Mouse (Mus musculus): ENCODE measurements around the gene Map3k9. TPM values are rescaled to one million over a fixed set of nuclear protein-coding genes. Genes with fewer than 3 reads are reported as not detected.

Map3k9 gene
- polyA plus RNA-seq, 1 experiment from 2014 or later, result 4.2 TPM

Other genes starting within 250 kb of the Map3k9 start
- gene Gm20498, start 248.3 kb downstream of the Map3k9 start, polyA plus RNA-seq (2015; fragmentation: Nextera tagmentation; extraction: Ambion mirVana), result 25.8 and 27.8 TPM in 2 replicates
- gene Synj2bp, start 248.3 kb downstream of the Map3k9 start, polyA plus RNA-seq (2015; fragmentation: Nextera tagmentation; extraction: Ambion mirVana), result 39.5 and 40.5 TPM in 2 replicates
- 0.38 and 0.59 TPM in 2 replicates for gene Adam21, start 212.7 kb downstream of the Map3k9 start, polyA plus RNA-seq (2015; fragmentation: Nextera tagmentation; extraction: Ambion mirVana)
- gene Med6, start 186.2 kb downstream of the Map3k9 start, polyA plus RNA-seq (2015; fragmentation: Nextera tagmentation; extraction: Ambion mirVana), result 67.3 and 67.4 TPM in 2 replicates
- gene Ttc9, start 149.9 kb downstream of the Map3k9 start, polyA plus RNA-seq (2015; fragmentation: Nextera tagmentation; extraction: Ambion mirVana), result 7.1 and 7.2 TPM in 2 replicates
- 8.6 and 14.1 TPM in 2 replicates for gene Pcnx, start 78.8 kb upstream of the Map3k9 start, polyA plus RNA-seq (2015; fragmentation: Nextera tagmentation; extraction: Ambion mirVana)

Data from forebrain, embryonic 13.5 days (tissue).